Mouse (Mus musculus): Measurements from ENCODE around the gene Olfr802.

Olfr802 gene

DNA sequence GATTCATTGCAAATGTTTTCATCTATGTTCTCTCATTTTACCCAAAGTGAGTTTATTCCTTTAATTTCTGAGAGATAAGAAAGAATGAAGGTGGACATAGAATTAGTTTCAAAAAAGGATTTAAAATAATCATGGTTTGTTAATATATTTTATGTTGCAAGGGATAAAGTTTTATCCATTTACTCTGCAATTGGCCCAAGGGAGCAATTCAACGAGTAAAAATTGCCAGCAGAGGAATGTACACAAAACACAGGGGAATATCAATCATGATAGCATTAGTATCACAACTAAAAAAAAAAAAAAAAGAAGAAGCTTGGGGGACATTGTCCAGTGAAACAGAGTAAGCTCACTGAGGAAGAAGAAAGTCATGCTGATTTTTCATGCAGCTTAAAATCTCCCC lies at the start of gene Olfr802:
Gene Olfr802, minus strand, starts transcription at position 101 of the 400 bp plus-strand sequence.
- DNase-seq (ENCODE audit: low read depth, low spot score) = no peak

DNA sequence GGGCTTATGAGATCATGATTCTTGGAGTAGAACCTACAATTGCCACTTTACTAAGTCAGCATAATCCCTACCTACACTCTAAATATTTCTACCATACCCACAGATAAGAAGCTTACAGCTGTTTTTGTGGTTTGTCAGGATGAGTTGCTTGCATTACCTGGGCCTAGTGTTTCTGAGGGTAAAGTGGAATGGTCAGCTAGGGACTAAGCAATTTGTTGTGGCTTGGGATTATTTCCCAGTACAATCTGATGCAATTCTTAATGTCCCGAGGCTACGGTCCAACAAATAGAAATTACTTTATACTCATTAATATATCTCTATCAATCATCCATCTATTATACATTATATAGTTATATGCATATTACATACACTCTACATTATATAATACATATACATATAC lies 41.3 kb upstream of the Olfr802 start, which contains the start of gene Olfr805:
Gene Olfr805, minus strand, starts transcription at position 101 of the 400 bp plus-strand sequence.
- no peak for DNase-seq (ENCODE audit: low read depth, low spot score)

DNA sequence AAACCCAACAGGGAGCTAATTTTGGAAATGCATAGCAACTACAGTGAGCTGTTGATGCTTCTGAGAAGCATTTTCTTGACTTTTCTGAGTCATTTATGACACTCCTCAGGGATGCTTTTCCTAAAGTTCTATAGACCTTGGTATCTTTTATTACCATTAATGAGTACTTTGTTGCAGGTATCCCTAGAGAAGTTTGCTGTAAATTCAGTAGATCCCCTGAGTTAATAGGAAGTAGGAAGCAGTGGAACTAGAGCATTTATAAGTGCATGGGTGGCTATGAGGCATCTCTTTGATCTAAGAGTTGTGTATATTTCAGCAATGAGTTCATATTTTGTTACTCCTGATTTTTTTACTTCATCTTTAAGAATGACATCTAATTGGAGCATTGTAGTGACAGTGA lies 14.9 kb upstream of the Olfr802 start, which contains the start of gene Olfr804:
Gene Olfr804, plus strand, starts transcription at position 301 of the 400 bp plus-strand sequence.
- DNase-seq (ENCODE audit: low read depth, low spot score) = no peak

GRCm38 (mm10) chr10:129694186-129694585 lies 6.2 kb upstream of the Olfr802 start, which contains the start of gene Olfr803:
TSS of gene Olfr803 (minus strand) at chr10:129694286.
- DNase-seq (ENCODE audit: low read depth, low spot score) = no peak

DNA sequence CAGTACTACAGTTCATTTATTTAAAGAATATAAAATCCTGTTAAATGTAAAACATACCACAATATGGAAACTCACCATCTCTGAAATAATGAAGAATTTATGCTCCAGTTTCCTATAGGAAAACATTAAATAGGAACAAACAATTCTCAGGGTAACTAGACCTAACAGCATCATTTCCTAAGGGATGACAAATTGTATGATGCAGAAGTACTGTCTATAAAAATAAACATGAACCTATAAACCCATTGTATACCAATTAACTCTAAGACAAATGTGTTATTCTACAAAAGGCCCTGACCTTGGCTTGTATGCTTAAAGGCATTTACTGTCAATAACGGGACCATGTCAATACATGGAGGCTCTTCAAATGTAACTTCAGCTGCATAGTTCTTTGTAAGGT lies 14.2 kb downstream of the Olfr802 start, which contains the start of gene Olfr801:
Gene Olfr801, minus strand, starts transcription at position 101 of the 400 bp plus-strand sequence.
- no peak for DNase-seq (ENCODE audit: low read depth, low spot score)

DNA sequence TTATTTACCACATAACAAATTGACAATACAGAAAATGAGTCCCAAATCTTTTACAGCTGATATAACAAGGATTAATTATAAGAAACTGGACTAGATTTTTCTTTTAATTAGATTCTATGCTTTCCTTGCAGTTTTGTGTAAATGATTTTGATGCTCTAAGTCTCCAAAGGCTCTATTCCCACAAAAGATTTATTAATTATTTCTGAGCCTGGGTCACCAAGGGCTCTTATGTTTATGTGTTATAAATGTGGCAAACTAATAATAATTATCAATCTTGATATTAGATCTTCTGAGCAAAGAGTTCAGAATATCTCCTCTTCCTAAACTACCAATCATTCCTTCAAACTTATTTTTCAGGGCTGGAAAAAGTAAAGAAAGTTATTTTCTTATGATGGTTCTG lies 30.6 kb downstream of the Olfr802 start, which contains the start of gene Olfr800:
Gene Olfr800, plus strand, starts transcription at position 301 of the 400 bp plus-strand sequence.
- no peak for DNase-seq (ENCODE audit: low read depth, low spot score)

DNA sequence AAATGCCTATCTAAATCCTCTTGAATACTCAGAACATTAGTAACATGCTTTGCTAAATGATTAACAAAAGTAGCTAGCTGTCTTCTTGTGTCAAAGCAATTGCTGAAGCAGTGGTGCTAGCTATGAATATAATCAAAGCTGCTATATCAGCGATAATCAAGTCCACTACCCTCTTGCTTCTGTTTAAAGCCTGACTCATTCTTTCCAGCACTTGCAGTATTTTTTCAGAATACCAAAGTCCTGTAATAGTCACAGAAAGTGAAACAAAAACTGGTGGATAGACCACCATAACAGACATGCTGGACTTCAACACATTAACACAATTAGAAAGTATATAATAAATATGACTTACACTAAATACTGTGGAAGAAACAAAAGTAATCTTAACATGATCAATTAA lies 36.2 kb downstream of the Olfr802 start:
- no peak for DNase-seq (ENCODE audit: low read depth, low spot score)

- DNase-seq (ENCODE audit: low read depth, low spot score) = no peak
These were observed 50.8 kb downstream of the Olfr802 start, which contains the start of gene Olfr799 for GRCm38 (mm10) chr10:129637184-129637583. TSS of gene Olfr799 (plus strand) at chr10:129637484.

GRCm38 (mm10) chr10:129627834-129628233 lies 60.1 kb downstream of the Olfr802 start, which contains the start of gene Olfr798:
TSS of gene Olfr798 (minus strand) at chr10:129627934.
- DNase-seq (ENCODE audit: low read depth, low spot score) = no peak
